Mouse (Mus musculus) right cerebral cortex, postnatal 25 days (tissue): ENCODE measurements around the gene Mrpl45.

ENCODE experiments used
- DNase-seq: peaks from one replicate; pipeline ENCODE4 v3.0.0; 2022

The Mrpl45 gene

DNA sequence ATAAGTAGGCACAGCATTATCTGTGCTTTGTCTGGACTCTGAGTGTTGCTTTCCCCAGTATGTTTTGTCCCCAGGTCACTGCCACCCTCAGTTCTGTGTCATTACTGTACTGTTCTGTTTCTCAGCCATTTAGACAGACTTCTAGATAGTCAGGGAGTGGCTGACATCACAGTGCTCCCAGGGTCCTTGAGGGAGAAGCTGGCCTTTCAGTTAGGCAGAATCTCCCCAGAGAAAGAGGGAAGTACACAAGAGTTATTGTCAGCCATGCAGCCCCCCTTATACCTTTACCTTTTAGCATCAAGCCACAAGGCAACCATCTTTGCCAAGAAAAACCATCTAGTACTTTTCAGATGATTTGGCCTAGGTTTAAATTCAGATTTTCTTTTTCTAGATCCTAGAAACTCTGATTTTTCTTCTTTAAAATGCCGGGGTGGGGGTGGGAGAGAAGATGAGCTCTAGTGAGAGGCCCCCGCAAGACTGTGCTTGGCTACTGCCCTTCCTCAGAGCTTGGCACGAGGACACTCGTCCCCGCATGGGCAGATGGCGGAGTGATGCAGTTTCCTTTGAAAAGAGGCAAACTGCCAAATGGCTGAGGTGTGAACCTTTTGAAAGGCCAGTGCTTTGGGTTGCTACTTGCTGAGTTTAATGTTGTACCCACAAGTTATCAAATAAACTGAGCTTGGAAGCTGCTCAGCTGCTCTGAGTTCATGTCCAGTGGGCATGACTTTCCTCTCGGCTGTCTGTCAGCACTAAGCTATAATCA, 55.0 kb downstream of the Mrpl45 start:
- DNase-seq, result peak; percentile 64

- DNase-seq, result no peak
Observed at GRCm38 (mm10) chr11:97372159-97372864, 56.8 kb downstream of the Mrpl45 start.

DNA sequence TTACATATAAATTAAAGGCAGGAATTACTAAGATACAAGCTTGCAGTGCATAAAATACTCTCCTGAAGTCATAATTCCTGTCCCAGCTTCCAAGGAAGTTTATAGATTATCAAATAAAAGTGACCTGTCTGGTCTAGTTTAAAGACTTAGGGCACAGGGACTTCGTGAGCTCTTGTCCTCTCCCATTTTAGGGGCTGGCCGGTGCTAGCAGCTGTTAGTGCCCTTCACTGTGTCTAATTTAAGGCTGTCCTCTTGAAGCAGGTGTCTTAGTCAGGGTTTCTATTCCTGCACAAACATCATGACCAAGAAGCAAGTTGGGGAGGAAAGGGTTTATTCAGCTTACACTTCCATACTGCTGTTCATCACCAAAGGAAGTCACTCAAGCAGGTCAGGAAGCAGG, 57.9 kb downstream of the Mrpl45 start:
- no peak for DNase-seq
